Mouse (Mus musculus) CD4-positive, CD25-positive, alpha-beta regulatory T cell, adult 4 months (primary cell): ENCODE data around the gene Lhfpl3. TPM values are rescaled to one million over a fixed set of nuclear protein-coding genes. Genes with fewer than 3 reads are reported as not detected.

Source experiments
- ATAC-seq: one replicate; pipeline ENCODE4 v1.8.0; 2017
- polyA plus RNA-seq, 2 experiments: library from polyadenylated mRNA; unstranded; fragments of 100-300 nt; shearing (Covaris generic); gene quantifications; one replicate each; pipeline ENCODE4 v1.2.1; 2017

Gene Lhfpl3
- polyA plus RNA-seq, 2 experiments from 2014 or later: 0.30 TPM; not detected in 1

GRCm38 (mm10) chr5:23153210-23153609, 407.4 kb downstream of the Lhfpl3 start:
- no peak for ATAC-seq

GRCm38 (mm10) chr5:23154439-23154838, 408.6 kb downstream of the Lhfpl3 start:
- no peak for ATAC-seq

GRCm38 (mm10) chr5:23165947-23166350, 420.1 kb downstream of the Lhfpl3 start:
- ATAC-seq: no peak

DNA sequence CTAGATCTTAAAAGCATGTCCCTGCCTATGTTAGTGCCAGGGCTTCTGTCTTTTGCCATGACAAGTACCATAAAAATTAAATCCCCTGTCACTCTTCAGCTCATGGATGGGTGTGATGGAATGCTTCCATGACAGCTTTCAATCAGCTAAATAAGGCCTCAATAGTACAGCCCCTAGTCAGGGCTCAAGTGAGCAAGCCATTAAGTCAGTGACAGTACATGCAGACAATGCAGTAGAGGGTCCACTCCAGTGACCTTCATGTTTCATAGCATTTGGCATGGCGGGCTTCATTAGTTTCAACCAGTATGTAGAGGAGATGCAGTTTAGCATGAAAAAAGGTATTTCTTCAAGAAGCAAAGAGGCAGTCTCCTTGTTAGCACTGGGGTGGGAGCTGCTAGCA, 420.8 kb downstream of the Lhfpl3 start:
- ATAC-seq: no peak

- ATAC-seq: no peak
These were observed 443.8 kb downstream of the Lhfpl3 start for GRCm38 (mm10) chr5:23189633-23190032.

DNA sequence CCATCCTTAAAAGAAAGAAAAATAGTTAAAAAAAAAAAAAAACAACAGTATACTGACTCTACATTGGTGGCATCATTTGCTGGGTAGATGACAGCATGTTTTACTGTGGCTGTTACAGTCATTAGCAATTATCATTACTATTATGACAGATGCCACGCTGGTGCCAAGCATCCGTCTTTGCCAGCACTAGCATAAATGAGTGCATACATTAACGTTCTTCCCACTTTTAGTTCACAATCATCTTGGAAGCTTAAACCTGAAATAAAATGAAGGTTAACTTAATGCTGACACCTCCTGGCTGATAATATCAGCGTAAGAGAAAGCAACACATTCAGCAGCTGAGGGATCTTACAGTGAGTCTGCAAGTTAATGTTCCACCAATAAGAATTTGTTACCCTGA, 451.0 kb downstream of the Lhfpl3 start:
- no peak for ATAC-seq

DNA sequence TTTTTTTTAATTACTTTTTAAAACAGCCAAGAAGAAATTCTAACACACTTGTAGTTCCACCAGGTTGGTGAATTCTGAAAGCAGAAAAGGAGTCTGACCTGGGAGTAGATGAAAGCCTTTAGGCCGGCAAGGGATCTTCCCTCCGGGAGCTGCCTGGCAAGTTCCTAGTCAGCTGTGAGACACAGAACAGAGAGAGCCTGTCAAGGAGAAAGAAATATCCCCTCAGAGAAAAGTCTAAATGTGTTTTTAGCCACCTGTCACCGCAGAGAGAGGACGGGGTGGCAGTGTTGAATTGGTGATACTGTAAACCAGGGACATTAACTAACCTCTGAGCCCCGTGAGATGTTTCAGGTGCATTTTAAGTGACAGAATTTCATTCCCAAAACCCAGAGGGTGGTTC, 467.2 kb downstream of the Lhfpl3 start:
- ATAC-seq: no peak

- no peak for ATAC-seq
These were observed 468.8 kb downstream of the Lhfpl3 start for GRCm38 (mm10) chr5:23214646-23215045.

- no peak for ATAC-seq
These were observed 473.8 kb downstream of the Lhfpl3 start for GRCm38 (mm10) chr5:23219655-23220054.

GRCm38 (mm10) chr5:23224759-23225536, 479.1 kb downstream of the Lhfpl3 start:
- ATAC-seq: peak; percentile 41

DNA sequence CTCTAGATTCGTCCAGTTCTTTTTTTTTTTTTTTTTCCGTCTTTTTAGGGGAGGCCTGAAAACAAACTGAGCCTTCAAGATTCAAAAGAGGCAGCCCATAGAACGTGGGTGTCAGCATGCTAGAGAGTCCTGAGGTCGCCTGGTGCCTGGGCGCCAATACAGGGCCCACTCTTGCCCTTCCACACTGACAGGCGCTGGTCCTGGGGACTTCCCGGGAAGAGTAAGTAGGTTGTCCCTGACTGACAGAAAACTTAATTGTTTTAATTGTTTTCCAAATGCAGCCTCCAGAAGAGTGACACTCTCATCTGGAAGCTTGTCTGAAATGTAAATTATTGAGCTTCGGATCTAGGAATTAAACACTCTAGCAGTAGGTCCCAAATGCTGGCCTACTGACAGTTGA, 479.8 kb downstream of the Lhfpl3 start:
- no peak for ATAC-seq

- no peak for ATAC-seq
These were observed 480.9 kb downstream of the Lhfpl3 start for GRCm38 (mm10) chr5:23226753-23227152.

DNA sequence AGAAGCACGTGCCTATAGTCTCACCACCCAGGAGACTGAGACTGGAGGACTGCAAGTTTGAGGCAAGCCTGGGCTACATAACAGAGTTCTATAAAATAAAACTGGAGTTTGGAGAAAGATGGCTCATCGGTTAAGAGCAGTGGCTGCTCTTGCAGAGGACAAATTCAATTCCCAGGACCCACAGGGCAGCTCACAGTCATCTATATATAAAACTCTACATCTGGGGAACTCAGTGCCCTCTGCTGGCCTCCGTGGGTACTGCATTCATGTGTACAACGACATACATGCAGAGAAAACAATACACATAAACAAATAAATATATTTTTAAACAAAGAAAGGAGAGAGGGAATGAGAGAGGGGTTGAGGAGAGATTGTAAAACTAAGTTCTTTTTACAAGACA, 501.1 kb downstream of the Lhfpl3 start:
- ATAC-seq: no peak

GRCm38 (mm10) chr5:23247784-23248183, 501.9 kb downstream of the Lhfpl3 start:
- no peak for ATAC-seq

DNA sequence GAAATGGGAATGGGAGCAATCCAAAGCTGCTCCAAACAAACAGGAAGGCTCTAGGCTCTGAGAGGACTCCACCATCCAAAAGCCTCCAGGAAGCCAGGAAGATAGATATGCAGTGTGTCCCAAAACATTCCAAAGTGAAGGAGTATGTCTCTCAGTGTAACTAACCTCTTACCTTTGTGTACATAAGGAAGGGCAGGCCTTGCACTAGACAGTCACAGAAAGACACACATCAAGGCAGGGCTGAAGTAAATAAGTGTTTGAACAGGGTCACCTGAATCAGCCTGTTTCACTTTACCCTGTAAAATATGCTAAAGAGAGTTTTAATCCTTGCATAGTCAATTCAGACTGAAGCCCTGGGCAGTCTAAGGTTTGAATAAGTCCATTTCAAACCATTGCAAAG, 502.4 kb downstream of the Lhfpl3 start:
- no peak for ATAC-seq

DNA sequence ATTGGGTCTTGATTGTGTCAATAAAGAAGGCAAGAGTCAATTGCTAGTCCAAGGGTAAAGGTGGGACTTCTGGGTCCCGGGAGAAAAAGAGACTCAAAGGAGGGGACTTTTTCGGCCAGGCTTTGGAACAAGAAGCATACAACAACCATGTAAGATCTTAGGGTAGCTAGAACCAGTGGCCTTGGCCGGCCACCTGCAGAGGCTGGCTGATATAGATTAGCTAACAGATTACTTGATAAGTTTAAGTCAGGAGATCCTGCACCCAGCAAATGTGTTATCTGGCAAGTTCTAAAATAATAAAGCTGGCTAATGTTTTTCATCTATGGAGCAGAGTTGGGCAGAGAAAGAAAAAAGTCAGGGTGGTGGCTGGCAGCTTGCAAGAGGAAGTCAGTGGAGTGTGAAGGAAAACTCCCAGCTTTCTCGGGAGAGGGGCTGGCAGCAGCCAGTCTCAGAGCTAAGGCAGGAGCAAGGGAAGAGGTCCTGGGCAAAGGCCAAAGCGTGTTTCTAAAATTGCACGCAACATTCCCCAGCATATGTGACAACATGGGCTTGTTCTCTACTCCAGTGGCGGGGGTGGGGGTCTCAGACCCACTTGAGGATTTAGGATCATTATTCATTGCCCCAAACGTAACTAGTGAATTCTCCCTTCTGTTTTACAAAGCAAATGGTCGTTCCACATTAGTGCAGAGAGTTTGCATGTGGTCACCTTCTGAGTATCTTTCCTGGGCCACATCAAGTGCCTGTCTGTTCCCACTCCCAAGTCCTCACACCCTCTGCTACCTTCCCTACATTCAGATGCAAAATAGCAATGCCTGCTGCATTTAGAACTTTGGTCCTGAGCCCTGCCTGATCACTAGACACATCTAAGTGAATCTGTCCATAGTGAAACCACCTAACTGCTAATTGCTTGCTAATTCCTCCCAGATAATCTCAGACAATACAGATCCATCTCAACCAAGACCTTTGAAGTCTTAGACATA, 504.3 kb downstream of the Lhfpl3 start:
- no peak for ATAC-seq

GRCm38 (mm10) chr5:23251462-23252224, 505.8 kb downstream of the Lhfpl3 start:
- ATAC-seq: peak; percentile 77

DNA sequence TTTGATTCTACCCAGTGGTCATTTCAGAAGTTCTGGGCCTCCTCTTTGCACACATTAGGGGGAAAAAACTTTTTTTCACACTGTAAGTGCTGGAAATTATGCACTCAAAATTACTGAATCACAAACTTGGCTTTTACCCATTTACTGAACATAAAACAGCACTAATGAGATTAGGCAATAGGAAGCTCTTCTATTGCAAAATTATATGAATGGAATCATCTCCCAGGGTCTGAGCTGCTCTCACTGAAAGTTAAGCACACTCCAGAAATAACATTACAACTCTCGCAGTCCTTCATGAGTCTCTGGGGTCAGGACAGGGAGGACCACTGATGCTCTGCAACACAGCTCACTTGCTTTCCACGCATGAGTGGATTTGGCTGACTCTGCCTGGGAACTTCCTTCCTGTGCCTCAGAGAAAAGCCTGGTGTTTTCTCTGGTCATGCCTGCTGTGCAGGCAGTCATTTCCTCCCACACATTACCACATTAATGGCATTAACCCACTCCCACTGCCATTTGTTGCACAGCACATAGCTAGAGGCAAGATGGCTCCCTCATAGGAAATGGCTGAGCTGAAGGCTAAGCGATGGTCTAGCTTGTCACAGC, 510.1 kb downstream of the Lhfpl3 start:
- ATAC-seq: peak; percentile 47

DNA sequence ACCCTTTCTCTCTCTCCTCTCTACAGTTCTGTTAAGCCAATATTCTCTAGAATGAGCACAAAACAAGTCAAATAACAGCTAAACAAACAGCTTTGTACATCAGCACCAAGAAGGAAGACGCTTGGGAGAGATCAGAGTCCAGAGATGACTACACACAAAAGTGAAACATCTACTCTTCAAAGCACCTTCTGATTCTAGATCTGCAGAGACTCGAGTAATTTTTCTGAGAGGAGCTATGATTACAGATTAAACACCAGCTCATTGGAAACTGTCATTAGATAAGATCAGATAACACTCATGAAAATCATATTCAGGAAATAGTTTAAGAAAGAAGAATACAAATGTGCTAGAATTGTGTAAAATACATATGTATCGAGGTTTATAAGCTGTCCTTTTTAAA, 527.5 kb downstream of the Lhfpl3 start:
- peak; percentile 65 for ATAC-seq

DNA sequence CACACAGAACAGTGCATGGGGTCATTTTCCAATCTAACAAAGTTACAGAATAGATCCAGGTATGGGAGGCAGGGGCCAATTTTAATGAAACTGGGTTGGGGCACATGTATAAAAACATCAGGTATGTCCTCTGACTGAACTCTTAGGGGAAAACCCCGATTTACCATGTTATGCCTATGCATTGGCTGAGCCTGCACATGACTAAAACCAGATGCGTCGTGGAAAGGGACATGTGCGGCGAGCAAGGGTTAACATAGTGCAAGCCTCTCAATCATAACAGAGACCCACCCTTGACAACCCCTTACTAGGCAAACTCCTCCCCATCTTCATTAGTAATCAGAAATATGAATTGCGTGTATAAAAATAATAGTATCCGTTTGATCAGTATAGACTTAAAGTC, 533.5 kb downstream of the Lhfpl3 start:
- peak; percentile 94 for ATAC-seq

GRCm38 (mm10) chr5:23284884-23285283, 539.0 kb downstream of the Lhfpl3 start:
- ATAC-seq: peak; percentile 57

GRCm38 (mm10) chr5:23289149-23289548, 543.3 kb downstream of the Lhfpl3 start:
- ATAC-seq: no peak
